Comparison of ENCODE assay signal across 26 mouse cellular contexts in the genomic region with DNA sequence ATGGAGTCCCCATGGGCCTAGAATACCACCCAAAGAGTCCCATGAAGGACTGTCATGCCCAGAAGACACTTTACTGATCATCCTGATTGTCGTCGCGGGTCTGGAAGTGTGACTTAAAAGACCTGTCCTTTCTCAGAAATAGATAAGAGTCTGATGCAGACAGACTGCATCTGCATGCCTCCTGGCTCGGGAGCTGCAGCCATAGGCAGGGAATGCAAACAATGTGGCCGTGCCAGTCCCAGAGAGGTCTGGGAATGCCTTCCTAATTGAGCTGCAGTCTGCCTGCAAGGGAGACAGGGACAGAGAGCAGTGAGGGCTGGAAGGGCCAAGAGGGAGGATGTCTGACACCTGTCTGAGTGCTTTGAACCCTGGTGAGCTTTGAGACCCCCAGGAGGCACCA.
DNase-seq lines count a peak whose midpoint lies in the region; ATAC-seq and TF ChIP-seq lines count a peak whose summit lies in the region.
"Had no signal": no experiment of that assay in that cellular context is flagged by ENCODE, and none has a peak within 500 bp of the region (broad histone marks: within the 10 kb centered on the region; RNA-seq: fewer than 3 reads in every experiment).

No protein-coding gene starts in this region.

- no peak for TF ChIP-seq CTCF in lung, adult 2 months (IDR thresholded peaks at IDR 0.05; ENCODE audit: insufficient read depth, low read length)

- 0 out of 2 replicates have a peak overlapping the region, but pooled peaks have one; percentile 52 for H3K27ac ChIP-seq in forebrain, embryonic 10.5 days
- H3K27ac ChIP-seq in forebrain, embryonic 12.5 days, result no peak overlapping the region
- H3K27ac ChIP-seq in lung, embryonic 15.5 days, result peak overlapping the region; percentile 32; the same call in 1 of the 2 replicates
- H3K27ac ChIP-seq in embryonic facial prominence, embryonic 10.5 days (replicated peaks), result peak overlapping the region; percentile 59
- H3K27ac ChIP-seq: hindbrain, postnatal 0 days; kidney, embryonic 15.5 days; left cerebral cortex, adult 2 months; midbrain, embryonic 15.5 days; neural tube, embryonic 12.5 days had no signal

- no peak overlapping the region for H3K9ac ChIP-seq in forebrain, embryonic 12.5 days
- H3K9ac ChIP-seq in lung, embryonic 15.5 days, result no peak overlapping the region
- H3K9ac ChIP-seq: kidney, embryonic 15.5 days; liver, postnatal 0 days; midbrain, embryonic 15.5 days; neural tube, embryonic 12.5 days had no signal

- peaks cover 54% of the 10 kb centered on the region for H3K4me1 ChIP-seq in forebrain, embryonic 10.5 days
- peaks cover 25% of the 10 kb centered on the region for H3K4me1 ChIP-seq in forebrain, embryonic 12.5 days
- peaks cover 36% of the 10 kb centered on the region for H3K4me1 ChIP-seq in lung, embryonic 15.5 days
- peaks cover 5% of the 10 kb centered on the region for H3K4me1 ChIP-seq in lung, adult 2 months (ENCODE audit: control insufficient read depth, insufficient read depth, low read length)
- peaks cover 63% of the 10 kb centered on the region for H3K4me1 ChIP-seq in embryonic facial prominence, embryonic 10.5 days

- no peak overlapping the region for H3K4me2 ChIP-seq in forebrain, embryonic 12.5 days
- H3K4me2 ChIP-seq in lung, embryonic 15.5 days, result no peak overlapping the region
- H3K4me2 ChIP-seq: kidney, embryonic 15.5 days; liver, embryonic 11.5 days; midbrain, embryonic 15.5 days; neural tube, embryonic 12.5 days had no signal

- H3K4me3 ChIP-seq in forebrain, embryonic 10.5 days, result no peak overlapping the region
- no peak overlapping the region for H3K4me3 ChIP-seq in forebrain, embryonic 12.5 days (replicated peaks)
- H3K4me3 ChIP-seq in lung, embryonic 15.5 days, result no peak overlapping the region
- H3K4me3 ChIP-seq in lung, adult 2 months (replicated peaks; ENCODE audit: extremely low read depth, low read depth, low read length), result no peak overlapping the region
- H3K4me3 ChIP-seq in embryonic facial prominence, embryonic 10.5 days, result no peak overlapping the region
- H3K4me3 ChIP-seq: kidney, embryonic 15.5 days; left cerebral cortex, adult 2 months; midbrain, embryonic 15.5 days; neural tube, embryonic 12.5 days had no signal

- 24% methylated on average over 5 of the region's 5 CpGs for WGBS in forebrain, embryonic 10.5 days
- WGBS in forebrain, embryonic 12.5 days, result 29% methylated on average over 5 of the region's 5 CpGs
- 13% methylated on average over 5 of the region's 5 CpGs for WGBS in lung, embryonic 15.5 days
- WGBS in lung, adult 2 months, result 57% methylated on average over 5 of the region's 5 CpGs
- WGBS in embryonic facial prominence, embryonic 10.5 days, result 26% methylated on average over 5 of the region's 5 CpGs

- H3K27me3 ChIP-seq in forebrain, embryonic 10.5 days (ENCODE audit: poor library complexity, severe bottlenecking), result peaks cover 99% of the 10 kb centered on the region
- H3K27me3 ChIP-seq in forebrain, embryonic 12.5 days, result peaks cover 88% of the 10 kb centered on the region
- H3K27me3 ChIP-seq in lung, embryonic 15.5 days, result 0 out of 2 replicates have a peak, but pooled peaks cover 3% of the 10 kb centered on the region
- peaks cover 89% of the 10 kb centered on the region for H3K27me3 ChIP-seq in embryonic facial prominence, embryonic 10.5 days (replicated peaks; ENCODE audit: low read depth, poor library complexity, severe bottlenecking)
- H3K27me3 ChIP-seq: Patski had no signal

- H3K9me3 ChIP-seq in forebrain, embryonic 10.5 days, result no peaks in the 10 kb centered on the region
- no peaks in the 10 kb centered on the region for H3K9me3 ChIP-seq in forebrain, embryonic 12.5 days
- no peaks in the 10 kb centered on the region for H3K9me3 ChIP-seq in lung, embryonic 15.5 days
- H3K9me3 ChIP-seq in embryonic facial prominence, embryonic 10.5 days, result no peaks in the 10 kb centered on the region
- H3K9me3 ChIP-seq: kidney, embryonic 15.5 days; midbrain, embryonic 15.5 days; neural tube, embryonic 12.5 days had no signal

- no peak for TF ChIP-seq POLR2A in lung, adult 2 months (IDR thresholded peaks at IDR 0.05; ENCODE audit: borderline replicate concordance, extremely low read depth, low read depth, low read length)

- no peak for DNase-seq in forebrain, embryonic 10.5 days (ENCODE audit: extremely low spot score, low spot score)
- DNase-seq in lung, adult 2 months, result no peak
- DNase-seq in embryonic facial prominence, embryonic 10.5 days (ENCODE audit: low spot score), result peak; percentile 46
- DNase-seq in mesoderm, embryonic 11.5 days (ENCODE audit: low read depth, low spot score), result peak; percentile 44
- DNase-seq in kidney, adult 11 months, result no peak
- DNase-seq: cerebellum, adult 11-12 months; cerebellum, postnatal 14 days; gastrocnemius, postnatal 10 days; kidney, postnatal 4 days; left cerebral cortex, postnatal 4 days; liver, postnatal 0 days; lung, postnatal 14 days; right cerebral cortex, postnatal 14 days had no signal

- no peak for ATAC-seq in forebrain, embryonic 12.5 days (ENCODE audit: low FRiP score)
- no peak for ATAC-seq in lung, embryonic 15.5 days (ENCODE audit: borderline replicate concordance, extremely low read depth, low FRiP score, low TSS enrichment)
- no peak for ATAC-seq in inflammation-experienced regulatory T-cells, adult 6 months
- ATAC-seq: CD4-positive, CD25-positive, alpha-beta regulatory T cell, adult 4 months; forebrain, embryonic 14.5 days; hindbrain, postnatal 0 days; intestine, postnatal 0 days; liver, postnatal 0 days; midbrain, embryonic 15.5 days; Patski had no signal

- no peaks in the 10 kb centered on the region for H3K36me3 ChIP-seq in forebrain, embryonic 10.5 days (replicated peaks)
- no peaks in the 10 kb centered on the region for H3K36me3 ChIP-seq in forebrain, embryonic 12.5 days (replicated peaks)
- no peaks in the 10 kb centered on the region for H3K36me3 ChIP-seq in lung, embryonic 15.5 days
- no peaks in the 10 kb centered on the region for H3K36me3 ChIP-seq in embryonic facial prominence, embryonic 10.5 days (replicated peaks)
- H3K36me3 ChIP-seq: kidney, embryonic 15.5 days; midbrain, embryonic 15.5 days; neural tube, embryonic 12.5 days had no signal

Comparison
In these comparisons a context has a peak if more than half of its experiments do, and no peak if none do; other contexts are left out.
1. DNase-seq: peak in embryonic facial prominence, embryonic 10.5 days (single experiment) and mesoderm, embryonic 11.5 days (single experiment); none in forebrain, embryonic 10.5 days (single experiment), lung, adult 2 months (single experiment) and kidney, adult 11 months (single experiment).